Mouse (Mus musculus) splenic B cell, adult 2 months (primary cell): ENCODE measurements around the gene Pcare.

Source experiments
- DNase-seq: peaks from one replicate; pipeline ENCODE4 v3.0.0-alpha.2; 2011; ENCODE audit warnings: low read depth, low spot score
- H3K27me3 ChIP-seq: 2 replicates; pipeline ENCODE4 v1.6.1; 2012; ENCODE audit warnings: mild to moderate bottlenecking, low read length, moderate library complexity, mixed read lengths; ENCODE audit not compliant: control insufficient read depth, poor library complexity, insufficient read depth, severe bottlenecking
- H3K36me3 ChIP-seq: 2 replicates; pipeline ENCODE4 v1.6.1; 2012; ENCODE audit warnings: mild to moderate bottlenecking, low read length, moderate library complexity, mixed read lengths; ENCODE audit not compliant: control insufficient read depth, poor library complexity, insufficient read depth, severe bottlenecking

Gene Pcare

DNA sequence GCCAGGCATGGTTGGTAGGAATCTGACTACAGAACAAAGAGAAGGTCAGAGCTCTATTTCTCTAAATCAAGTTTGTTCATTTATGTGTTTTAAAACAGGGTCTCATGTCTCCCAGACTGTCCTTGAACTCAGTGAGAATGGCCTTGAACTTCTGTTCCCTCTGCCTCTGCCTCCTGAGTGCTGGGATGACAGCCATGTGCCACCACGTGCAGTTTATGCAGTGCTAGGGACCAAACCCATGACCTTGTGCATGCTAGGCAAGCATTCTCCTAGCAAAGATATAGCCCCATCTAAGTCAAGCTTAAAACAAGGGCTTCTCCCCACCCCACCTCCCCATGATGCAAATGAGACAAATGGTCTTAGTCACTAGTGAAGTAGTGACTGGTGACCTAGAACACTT, 47.6 kb downstream of the Pcare start:
- no peak for DNase-seq
- no peaks in the 10 kb centered on the region for H3K27me3 ChIP-seq
- no peaks in the 10 kb centered on the region for H3K36me3 ChIP-seq

DNA sequence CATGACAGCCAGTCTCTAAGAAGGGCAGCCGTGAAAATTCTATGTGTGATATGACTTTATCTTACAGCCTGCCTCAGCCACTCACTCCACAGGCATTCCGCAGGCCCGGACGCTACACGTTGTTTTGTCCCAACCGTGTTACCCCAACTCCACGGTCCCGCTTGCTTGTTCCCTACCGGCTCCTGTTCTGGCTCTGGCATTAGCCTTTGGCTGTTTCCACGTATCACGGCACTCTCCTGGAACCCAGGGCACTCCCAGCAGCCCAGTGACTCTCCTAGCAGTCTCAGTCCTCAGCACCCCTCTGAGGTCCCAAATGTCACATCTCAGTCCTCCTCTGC, 54.1 kb downstream of the Pcare start:
- Histone ChIP-seq H3K27me3 (no peaks in the 10 kb centered on the region), H3K36me3 (no peaks in the 10 kb centered on the region)
- no peak for DNase-seq

DNA sequence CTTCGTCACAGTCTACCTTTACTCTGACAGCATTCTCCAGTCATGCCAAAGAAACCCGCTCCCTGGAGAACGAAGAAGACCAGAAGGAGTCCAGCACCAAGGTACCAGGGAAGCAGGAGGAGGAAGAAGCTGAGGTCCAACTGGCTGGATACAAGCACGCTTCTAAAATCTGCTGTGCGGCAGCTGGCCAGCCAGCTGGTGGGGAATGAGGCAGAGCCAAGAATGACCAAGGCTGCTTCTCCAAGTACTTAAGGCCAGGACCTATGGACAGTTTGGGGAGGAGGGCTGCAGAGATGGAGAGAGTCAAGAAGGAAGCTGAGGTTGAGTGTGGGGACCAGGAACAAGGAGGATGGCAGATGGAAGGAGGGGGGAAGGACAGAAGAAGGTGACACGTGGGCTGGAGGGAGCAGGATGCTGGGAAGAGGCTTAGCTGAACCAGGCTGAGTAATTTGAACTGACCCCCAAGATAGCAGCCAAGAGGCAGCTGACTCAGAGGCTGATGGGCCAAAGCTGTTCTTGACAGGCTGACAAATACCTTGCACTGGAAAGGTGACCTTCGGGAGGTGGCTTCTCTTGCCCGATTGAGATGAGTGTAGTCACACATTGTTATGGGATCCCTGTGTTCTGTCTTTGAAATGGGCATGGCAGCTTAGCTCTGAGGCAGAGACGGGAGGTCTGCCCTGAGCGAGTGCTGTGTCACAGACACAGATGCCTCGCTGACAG, 54.6 kb downstream of the Pcare start:
- no peaks in the 10 kb centered on the region for H3K27me3 ChIP-seq
- DNase-seq = no peak
- no peaks in the 10 kb centered on the region for H3K36me3 ChIP-seq

DNA sequence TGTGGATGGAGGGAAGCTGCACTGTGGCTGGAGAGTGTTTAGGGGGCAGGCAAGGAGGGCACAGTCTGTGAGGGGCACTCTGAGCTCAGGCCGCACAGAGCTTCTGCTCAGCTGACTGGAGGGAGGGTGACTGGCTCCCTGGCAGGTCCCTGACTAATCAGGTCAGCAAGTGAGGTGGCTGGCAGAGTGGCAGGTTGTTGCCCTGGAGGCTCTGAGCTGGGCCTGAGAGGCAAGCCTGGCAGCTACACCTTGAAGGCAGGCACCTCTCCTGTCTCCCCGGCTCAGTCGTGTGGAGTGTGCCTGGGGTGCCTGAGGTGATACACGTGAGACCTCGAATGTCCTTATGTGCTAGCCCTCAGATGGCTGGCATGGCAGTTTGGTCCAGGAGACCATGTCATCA, 56.3 kb downstream of the Pcare start:
- no peaks in the 10 kb centered on the region for H3K27me3 ChIP-seq
- DNase-seq = no peak

DNA sequence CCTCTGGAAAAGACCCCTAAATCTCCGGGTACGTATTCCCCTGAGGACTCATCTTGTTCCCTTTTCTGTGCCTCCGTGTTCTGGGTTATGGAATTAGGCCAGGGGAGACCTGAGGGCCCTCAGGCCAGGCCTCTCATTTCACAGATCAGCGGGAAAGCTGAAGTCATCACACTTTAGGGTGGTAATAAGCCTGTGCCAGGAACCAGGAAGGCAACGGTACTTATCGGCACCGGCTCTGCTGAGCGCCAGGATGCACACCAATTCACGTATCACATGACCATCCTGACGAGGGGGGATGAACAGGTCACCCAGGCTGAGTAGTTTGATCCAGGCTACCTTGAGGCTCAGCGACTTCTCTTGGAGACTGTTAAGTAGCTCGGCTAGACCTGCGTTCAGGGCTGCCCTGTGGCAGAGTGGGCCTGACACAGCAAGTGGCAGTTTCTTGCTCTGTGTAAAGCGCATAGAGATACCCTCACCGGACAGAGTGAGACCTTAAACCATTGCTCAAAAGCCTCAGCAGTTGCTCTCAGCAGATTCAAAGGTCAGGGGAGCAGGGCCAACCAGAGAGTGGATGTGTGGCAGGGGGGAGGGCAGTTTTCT, 56.9 kb downstream of the Pcare start:
- no peaks in the 10 kb centered on the region for H3K36me3 ChIP-seq
- DNase-seq = no peak
- H3K27me3 ChIP-seq = no peaks in the 10 kb centered on the region

More for the DNA sequence above, 56.3 kb downstream of the Pcare start:
- no peaks in the 10 kb centered on the region for H3K36me3 ChIP-seq

DNA sequence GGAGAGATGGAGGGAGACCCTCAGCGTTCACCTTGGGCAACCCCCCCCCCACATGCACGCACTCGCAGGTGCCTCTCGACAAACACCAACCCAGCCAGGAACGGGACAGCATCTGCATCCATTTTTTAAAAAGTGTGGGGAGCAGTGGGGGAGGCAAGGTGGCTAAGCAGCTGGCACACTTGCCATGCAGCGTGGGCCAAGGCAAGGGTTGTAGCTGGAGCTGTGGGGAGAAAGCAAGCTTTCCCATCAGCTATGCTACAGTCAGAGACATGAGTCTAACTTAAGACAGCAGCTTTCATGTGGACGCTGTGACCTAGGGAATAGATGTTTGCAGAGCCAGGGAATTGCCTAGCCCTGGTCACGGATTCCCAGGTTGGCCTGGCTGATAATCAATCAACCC, 57.5 kb downstream of the Pcare start:
- H3K27me3 ChIP-seq = no peaks in the 10 kb centered on the region
- H3K36me3 ChIP-seq = no peaks in the 10 kb centered on the region
- no peak for DNase-seq

DNA sequence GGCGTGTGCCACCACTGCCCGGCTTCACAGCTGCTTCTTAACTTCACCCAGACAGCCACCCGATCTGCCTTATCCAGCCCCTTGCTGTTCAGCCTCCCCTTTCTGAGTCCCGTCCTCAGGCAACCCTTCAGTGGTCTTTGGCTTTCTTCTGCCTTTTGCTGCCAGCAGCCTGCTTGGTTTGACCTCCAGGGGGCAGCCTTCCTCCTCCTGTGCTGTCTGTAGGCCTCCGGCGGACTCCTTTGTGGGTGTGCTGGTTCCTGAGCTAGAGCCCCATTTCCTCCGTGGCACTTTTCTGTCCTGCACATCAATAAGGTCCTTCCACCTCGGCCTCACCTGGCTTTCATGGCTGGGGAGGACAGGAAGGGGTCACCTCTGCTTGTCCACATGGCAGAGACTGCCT, 58.9 kb downstream of the Pcare start:
- peak; percentile 36 for DNase-seq
- no peaks in the 10 kb centered on the region for H3K27me3 ChIP-seq
- H3K36me3 ChIP-seq = no peaks in the 10 kb centered on the region
